Mouse (Mus musculus) mouse trophoblast stem cell (cell line): ENCODE data around the gene Ano4.
"Not testable (repeated sequence)": the region's sequence is repeated elsewhere in the genome, so short reads cannot be mapped to it uniquely, and the experiment has no call there.

ENCODE experiments used
- in situ Hi-C, 2 experiments: fragments of 300-500 bp; cut with MseI, MboI; formaldehyde crosslinking; loops; 2 replicates in 1 of 2; 3 replicates in 1 of 2; pipeline ENCODE4 v1.15.1; 2025

Ano4 gene

DNA sequence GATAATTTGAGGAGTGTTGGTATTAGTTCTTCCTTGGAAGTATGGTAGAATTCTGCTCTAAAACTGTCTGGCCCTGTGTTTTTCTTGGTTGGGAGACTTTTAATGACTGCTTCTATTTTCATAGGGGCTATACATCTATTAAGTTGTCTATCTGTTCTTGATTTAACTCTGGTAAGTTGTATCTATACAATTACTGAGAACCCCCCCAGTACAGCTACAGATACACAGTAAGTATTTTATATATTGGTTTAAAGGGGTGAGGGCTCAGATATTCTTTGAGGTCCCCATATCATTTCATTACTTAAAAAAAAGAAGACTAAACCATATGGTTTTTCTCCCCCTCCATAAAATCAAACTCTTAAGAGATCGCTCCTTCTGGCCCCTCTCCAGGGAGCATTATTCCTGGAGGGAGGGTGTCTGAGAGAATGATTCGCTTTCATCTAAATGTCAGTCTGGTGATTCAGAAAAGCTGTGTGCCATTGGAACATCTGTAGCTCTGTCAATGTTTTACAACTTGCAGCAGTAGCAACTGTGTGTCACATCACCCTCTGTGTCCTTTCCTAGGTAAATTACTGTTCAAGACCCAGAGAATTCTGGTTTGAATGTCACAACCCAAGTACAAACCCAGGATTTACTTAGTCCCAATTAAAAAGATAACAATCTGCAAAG is 189.6 kb downstream of the Ano4 start:
- in situ Hi-C loops: no loop called here

DNA sequence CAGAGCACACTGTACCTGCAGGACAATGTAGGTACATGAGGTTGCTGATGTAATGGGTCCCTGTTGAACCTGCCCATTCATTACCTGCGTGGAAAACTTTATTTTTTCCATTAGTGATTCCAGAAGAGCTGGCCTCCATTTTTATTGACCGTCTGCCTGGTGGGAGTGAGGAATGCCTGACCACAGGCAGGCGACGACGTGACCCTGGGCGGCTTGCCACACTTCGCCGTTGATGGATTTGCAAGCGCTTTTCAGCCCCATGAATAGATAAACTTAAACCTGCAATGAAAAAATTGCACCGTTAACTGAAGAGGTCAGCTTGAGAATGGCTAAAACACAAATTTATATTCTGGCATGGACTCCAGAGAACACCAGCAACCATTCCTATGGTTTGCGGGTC is 195.4 kb downstream of the Ano4 start:
- in situ Hi-C loops: no loop called here

DNA sequence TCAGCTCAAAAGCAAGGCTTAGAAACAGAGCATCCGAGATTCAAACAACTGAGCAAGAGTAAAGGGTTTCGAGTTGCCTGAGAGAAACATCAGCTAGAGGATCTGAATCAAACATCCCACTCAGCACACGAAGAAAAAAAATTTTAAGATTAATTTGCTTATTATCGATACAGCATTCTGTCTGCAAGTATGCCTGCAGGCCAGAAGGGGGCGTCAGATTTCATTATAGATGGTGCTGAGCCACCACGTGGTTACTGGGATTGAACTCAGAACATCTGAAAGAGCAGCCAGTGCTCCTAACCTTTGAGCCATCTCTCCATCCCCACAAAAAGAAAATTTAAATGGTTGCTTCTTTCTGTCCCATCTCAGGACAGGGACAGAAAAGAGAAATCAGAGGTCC is 223.2 kb downstream of the Ano4 start:
- in situ Hi-C loops: no loop called here

DNA sequence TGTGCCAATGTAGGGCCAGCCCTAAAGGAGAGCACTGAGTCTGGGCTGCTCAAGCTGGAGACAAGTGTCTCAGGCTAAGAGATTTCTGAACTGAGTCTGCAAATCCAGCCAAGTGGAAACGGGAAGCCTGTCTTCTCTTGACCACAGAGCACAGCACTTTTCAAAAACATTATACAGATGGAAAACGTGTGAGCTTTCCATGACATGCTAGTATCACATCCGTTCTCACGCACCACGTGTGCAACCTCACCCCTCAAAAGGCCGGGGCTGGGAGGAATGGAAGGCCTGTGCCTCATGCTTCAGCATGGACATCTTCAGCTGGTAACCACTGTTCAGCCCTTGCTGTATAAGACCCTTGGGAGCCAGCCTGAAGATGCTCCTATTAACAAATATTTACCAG is 230.2 kb downstream of the Ano4 start:
- in situ Hi-C loops: no loop called here

DNA sequence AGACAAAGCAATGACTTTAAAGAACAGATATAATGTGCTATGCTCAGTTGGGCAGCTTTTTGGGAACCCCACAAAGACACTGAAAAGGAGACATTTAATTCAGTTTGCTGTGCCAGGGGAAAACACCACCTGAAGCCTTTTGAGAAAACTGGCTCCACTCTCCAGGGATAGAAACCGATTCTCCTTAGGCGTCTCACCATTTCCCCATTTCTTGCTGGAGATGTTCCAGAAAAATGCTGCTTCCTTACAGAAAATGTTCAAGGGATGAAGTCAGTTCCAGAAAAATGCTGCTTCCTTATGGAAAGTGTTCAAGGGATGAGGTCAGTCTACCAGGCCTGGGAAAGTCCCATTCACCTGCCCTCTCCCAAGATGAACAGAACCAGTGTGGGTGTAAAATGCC is 233.1 kb downstream of the Ano4 start:
- in situ Hi-C loops: no loop called here

- in situ Hi-C loops: no loop called here
Observed at GRCm38 (mm10) chr10:89110917-89111316, 233.6 kb downstream of the Ano4 start.

- in situ Hi-C loops: no loop called here
Observed at GRCm38 (mm10) chr10:89103594-89103993, 241.0 kb downstream of the Ano4 start.

DNA sequence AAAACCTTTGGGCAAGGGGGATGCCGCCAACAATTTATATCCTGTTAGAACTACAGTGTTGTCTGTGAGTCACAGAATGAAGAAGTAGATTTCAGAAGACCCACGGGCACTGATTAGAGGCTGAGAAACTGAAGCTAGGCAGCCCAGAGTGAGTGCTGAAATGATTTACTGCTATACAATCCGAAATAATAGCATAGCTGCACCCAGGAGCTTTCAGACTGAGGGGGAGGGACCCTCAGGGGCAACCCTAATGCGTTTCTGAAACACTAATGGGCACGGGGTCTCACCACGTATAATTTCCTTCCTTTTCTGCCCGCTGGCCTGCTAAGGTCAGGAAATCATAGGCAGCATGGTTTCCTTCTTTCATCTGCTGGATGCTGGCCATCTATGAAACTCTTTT is 242.5 kb downstream of the Ano4 start:
- in situ Hi-C loops: no loop called here

- in situ Hi-C loops: no loop called here
Observed at GRCm38 (mm10) chr10:89098183-89098582, 246.4 kb downstream of the Ano4 start.

DNA sequence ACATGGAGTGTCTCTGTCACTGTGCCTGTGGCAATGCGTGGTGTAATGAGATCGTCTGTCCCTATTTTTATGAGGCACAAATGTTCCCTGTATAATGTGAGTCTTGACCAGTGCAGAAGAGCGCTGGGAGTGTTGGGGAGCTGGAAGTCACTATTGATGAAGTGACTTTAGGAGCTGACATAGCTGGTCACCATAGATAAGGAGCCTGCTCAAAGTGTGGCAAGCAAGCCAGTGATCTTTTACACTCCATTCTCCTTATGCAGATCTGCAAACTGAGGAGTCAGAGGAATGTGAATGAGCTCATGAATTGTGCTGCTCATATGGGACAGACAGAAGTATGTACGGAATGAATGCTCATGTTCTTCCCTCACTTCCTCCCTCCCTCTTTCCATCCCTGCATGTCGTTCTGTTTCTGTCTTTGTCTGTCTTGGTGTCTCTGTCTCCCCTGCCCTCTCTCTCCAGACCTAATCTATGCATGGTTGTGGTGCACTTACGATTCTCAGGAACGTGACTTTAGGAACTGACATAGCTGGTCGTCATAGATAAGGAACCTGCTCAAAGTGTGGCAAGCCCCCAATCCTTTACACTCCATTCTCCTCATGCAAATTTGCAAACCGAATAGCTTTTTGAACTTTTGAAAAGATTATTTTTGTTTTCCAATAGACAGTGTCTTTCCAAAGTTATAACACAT is 252.1 kb downstream of the Ano4 start:
- in situ Hi-C loops: no loop called here

DNA sequence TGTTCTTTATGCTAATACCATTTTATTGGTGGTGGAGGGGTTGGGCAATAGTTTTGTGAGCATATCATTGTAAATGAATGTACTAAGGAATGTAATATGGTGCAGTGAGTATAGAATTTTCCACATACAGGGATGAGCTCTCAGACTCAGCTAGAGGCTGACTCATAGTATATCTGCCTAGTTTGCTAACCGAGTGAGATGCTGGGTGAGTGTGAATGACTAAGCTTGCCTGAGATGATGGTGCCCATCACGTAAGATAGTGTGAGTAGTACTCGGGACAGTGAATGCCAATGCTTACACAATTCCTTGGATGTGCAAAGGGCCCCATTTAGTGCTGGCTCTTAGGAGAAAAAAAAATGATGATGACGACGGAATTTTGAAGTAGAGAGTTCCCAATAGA is 267.1 kb downstream of the Ano4 start:
- in situ Hi-C loops: no loop called here

DNA sequence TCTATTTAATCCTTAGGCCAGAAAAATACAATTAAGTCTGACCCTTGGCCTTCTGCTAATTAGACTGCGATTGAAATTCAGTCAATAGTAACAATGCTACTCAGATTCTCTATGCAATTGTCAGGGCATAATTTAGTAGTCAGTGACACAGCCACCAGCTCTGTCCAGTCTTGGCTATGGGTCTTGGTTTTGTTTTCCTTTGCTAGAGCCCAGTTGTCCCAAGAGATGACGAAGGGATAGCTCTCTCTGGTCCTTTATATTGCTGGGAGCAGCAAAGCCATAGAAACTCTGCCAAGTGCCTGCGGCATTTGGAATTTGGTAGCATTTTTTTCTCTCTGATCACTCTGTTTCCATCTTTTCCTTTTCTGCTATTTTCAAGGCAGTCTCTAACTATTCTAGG is 288.7 kb downstream of the Ano4 start:
- in situ Hi-C loops: no loop called here

GRCm38 (mm10) chr10:89044921-89045320 is 299.6 kb downstream of the Ano4 start:
- in situ Hi-C loops: not testable (repeated sequence)

GRCm38 (mm10) chr10:89044166-89044565 is 300.4 kb downstream of the Ano4 start:
- in situ Hi-C loops: no loop called here

- in situ Hi-C loops: no loop called here
Observed at GRCm38 (mm10) chr10:89018926-89019325, 325.6 kb downstream of the Ano4 start.

- in situ Hi-C loops: no loop called here
Observed at GRCm38 (mm10) chr10:89008303-89008702, 336.3 kb downstream of the Ano4 start.

GRCm38 (mm10) chr10:89004518-89004917 is 340.0 kb downstream of the Ano4 start:
- in situ Hi-C loops: no loop called here

- in situ Hi-C loops: loop anchor here in 1 of 2 experiments (10.0 kb wide), 1 partner anchor 122 kb away; no protein-coding TSS in a partner anchor
Observed at GRCm38 (mm10) chr10:88986925-88987324, 357.6 kb downstream of the Ano4 start.

GRCm38 (mm10) chr10:88983444-88983843 is 361.1 kb downstream of the Ano4 start:
- in situ Hi-C loops: loop anchor here in 1 of 2 experiments (10.0 kb wide), 1 partner anchor 119 kb away; no protein-coding TSS in a partner anchor

DNA sequence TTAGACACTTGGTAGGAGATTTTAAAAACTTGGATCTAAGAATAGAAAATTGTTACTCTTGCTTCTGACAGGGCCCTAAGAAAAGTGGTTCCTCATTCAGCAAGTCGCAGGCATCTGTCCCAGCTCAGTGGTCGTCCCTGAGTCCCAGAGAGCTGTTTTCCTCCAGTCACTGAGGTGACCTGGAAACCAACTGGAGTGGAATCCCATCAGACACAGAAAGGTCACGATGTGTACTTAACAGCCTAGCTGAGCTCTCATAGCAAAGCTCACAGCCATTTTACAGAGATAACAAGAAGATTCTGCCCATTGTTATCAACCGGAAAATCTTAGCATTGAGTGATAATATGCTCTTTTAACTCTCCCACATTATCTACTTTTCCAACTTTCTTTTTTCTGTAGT is 365.1 kb downstream of the Ano4 start:
- in situ Hi-C loops: no loop called here

DNA sequence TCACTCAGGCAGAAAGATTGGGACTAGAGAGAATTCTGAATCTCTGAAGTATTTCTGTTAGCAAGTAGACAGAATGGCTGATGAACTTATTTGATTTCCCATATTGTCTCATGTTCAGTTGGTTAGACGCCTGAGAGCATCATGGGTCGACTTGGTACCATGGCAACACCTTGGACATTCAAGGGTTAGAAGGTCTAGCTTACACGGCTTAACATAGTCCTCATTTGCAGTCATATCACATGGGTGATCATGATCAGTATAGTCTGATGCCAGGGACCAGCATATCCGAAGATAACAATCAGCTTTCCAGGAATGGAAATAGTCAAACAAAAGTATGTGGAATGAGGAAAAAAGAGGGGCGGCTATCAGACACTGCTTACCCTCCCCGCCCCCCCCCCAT is 365.6 kb downstream of the Ano4 start:
- in situ Hi-C loops: no loop called here

DNA sequence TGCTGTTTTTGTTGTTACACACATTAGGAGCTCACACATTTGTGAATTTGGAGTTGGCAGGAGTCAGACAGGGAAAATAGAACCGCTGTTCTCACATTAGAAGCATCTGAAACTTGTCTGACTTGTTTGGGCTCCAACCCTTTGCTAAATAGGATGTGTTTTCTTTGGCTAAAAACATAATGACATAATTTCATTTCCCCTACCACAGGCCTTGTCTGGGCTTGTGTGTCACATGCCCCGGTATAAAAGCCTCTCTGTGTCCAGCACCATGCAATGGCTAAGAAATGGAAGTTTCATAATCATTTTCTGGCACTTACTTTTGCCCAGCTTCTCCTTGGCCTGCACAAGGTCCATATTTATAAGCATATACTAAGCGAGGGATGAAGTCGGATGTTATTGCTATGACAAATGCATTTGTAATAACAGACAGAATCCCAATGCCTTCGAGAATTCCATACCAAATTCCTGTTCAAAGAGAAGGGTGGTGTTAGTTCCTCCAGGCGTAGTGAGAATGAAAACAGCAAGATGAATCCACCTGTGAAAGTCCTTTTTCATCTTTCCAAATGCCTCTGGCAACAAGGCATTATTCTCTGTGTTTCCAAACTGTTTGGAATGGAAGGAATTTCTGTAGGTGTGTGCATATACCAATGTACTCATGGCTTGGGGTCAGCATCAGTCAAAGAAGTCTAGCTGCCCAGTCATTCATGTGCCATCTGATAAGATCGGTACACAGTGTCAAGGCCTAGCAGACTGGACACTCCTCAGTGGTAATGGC is 373.4 kb downstream of the Ano4 start:
- in situ Hi-C loops: no loop called here

GRCm38 (mm10) chr10:88968586-88968985 is 376.0 kb downstream of the Ano4 start:
- in situ Hi-C loops: no loop called here
